Mouse (Mus musculus) stomach, embryonic 15.5 days (tissue): ENCODE data around the gene Dnah5. TPM values are rescaled to one million over a fixed set of nuclear protein-coding genes. Genes with fewer than 3 reads are reported as not detected.

Experiments used
- polyA plus RNA-seq: library from polyadenylated mRNA; unstranded; fragments of >200 nt; fragmentation: Nextera tagmentation; extraction: Ambion mirVana; gene quantifications from 2 replicates; pipeline ENCODE4 v1.2.1, GENCODE M21; 2015

Gene Dnah5
- polyA plus RNA-seq, 1 experiment from 2014 or later = 0.01 TPM

Other genes starting within 250 kb of the Dnah5 start
- gene Trio, start 177.9 kb upstream of the Dnah5 start, polyA plus RNA-seq = 20.9 and 26.7 TPM in 2 replicates